Mouse (Mus musculus): ENCODE results near the gene Abhd17c.
"Not testable (repeated sequence)": the region's sequence is repeated elsewhere in the genome, so short reads cannot be mapped to it uniquely, and the experiment has no call there.

Gene Abhd17c

DNA sequence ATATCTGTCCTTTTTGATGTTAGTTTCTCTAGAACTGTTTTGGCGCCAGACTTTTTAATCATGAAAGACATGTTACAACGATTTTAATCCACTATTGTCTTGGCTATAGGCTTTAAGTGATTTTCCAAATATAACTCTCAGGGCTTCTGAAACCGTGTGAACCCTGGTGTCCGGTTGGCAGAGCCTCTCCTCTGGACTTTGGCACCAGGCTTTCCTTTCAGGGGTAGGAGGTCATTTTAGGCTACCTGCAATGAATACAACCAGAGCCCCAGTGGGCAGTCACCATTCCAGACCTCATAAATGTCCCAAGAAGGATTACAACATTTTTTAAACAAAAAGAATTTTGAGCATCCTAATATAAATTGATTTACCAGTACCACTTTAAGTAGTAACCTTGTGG is 1.1 kb upstream of the Abhd17c start:
- DNase-seq (ENCODE audit: low spot score), result no peak

DNA sequence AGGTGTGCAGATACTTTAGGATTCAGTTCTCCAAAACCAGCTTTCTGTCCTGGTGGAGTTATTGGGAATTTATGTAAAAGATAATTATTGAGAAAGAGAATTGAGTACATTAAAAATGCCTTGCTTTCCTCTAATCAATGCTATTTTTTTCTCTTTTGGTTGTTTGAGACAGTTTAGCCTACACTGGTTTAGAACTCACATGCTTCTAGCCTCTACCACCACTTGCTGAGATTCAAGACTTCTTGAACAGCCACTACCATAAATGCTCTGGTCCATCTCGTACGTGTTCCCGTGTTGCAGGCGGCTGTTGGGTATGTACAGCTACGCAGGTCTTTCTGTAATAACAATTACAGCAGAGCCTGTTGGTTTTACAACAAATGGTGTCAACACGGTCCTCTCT is 681 bp upstream of the Abhd17c start:
- DNase-seq (ENCODE audit: low spot score), result no peak

DNA sequence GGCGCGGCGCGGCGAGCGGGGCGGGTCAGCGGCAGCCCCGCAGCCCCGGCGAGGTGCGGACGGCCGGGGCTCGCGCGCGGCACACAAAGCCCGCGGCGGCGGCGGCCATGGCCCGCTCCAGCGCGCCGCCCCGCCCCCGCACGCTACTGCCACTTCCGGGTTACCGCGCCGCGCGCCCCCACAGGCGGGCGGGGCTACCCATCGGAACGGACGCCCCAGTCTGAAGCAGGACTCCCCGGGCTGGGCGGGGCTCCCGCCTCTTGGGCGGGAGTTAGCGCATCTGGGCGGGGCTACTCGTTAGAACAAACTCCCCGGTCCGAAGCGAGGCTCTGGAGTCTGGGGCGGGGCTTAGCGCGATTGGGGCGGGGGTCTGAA is 254 bp upstream of the Abhd17c start:
- peak; percentile 64 for DNase-seq (ENCODE audit: low spot score)

DNA sequence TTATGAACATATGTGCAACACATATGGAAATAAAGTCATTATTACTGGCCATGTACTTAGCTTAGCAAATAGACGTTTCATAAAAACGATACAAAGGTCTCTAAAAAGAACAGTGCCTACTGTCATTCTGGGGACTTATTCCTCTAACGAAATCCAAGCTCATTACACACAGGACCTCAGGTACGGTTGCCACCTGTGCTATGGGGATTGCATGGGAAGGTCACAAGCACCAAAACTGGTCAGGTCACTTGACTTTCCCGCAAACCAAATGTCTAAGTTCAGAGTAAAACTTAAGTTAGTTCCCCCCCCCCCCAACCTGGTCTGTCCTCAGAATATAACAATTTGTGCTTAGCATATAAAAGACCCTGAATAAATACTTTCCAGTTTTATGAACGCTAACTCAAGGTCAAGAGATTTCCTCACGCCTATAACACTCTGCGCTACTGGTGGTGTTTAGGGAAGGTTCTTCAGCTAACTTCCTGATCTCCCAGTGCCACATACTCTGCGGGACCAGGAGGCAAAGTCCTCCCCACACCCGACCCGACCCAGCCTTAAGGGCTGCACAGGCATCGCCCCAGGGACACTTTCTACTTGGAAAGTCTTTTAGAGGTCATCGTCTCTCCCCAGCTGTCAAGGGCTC is 1.2 kb downstream of the Abhd17c start:
- DNase-seq (ENCODE audit: low spot score), result no peak

DNA sequence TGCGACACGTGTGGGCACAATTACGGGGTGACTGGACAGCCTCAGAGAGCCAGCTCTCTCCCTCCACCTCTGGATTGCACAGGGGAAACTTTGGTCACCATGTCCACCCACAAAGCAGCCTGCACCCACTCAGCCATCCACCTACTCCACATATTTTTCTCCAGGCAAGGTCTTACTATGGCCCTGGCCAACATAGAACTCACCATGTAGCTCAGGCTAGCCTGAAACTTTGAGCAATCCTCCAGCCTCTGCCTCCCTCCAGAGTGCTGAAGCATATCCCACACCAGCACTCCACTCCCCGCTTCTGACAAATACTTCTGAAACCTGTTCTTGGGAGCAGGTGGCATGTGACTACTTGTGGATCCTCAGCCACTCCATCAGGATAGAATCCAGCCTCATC is 1.9 kb downstream of the Abhd17c start:
- no peak for DNase-seq (ENCODE audit: low spot score)

DNA sequence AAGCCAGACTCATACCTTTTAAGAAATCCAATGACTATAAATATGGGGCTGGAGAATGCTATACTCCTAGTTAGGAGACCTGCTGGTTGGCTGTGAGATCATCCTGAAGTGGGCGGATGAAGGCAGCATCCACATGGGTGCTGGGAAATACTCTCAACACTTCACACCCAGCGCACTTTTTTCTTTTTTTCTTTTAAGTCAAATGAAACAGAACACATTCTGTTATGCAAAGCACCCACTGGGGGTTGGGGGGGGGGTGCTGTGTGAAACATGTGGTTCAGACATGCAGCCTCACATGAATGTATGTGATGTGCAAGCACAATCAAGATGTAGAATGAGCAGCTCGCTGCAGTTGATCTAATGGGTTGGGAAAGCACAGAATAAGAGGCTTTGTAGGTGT is 2.8 kb downstream of the Abhd17c start:
- no peak for DNase-seq (ENCODE audit: low spot score)

DNA sequence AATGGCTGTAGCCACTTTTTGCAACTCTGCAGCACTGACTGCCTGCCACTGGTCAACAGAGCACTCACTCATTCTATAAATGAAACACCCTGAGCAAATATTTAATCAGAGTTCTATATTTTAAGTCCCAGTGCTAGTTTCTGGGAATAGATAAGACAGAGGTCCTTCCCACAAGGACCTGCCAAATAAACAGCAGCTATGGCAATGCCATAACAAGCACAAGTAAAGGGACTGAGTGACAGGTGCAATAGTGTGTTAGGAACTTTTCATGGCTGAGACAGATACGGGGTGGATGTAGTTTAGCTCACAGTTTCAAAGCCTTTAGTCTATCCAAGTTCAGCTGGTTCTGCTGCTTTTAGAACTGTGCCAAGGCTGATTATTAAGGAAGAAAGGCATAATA is 3.9 kb downstream of the Abhd17c start:
- DNase-seq (ENCODE audit: low spot score), result no peak

DNA sequence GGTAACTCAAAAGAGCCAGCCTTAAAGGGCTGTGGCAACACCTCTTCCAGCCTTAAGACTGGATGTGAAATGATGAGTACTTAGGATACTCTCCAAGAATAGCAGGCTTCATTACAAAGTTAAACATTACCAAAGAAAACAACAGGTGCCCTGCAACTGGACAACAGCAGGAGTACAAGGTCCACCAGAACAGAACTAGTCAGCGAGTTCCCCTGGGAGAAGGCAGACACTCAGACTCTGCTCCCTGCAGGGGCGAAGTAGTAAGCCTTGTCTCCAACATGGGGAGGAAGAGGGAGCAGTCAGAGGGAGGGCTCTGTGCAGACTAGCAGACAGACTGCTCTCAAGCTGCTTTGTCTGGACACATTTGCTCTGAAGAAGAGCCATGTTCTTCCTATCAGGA is 6.1 kb downstream of the Abhd17c start:
- DNase-seq (ENCODE audit: low spot score), result no peak

DNA sequence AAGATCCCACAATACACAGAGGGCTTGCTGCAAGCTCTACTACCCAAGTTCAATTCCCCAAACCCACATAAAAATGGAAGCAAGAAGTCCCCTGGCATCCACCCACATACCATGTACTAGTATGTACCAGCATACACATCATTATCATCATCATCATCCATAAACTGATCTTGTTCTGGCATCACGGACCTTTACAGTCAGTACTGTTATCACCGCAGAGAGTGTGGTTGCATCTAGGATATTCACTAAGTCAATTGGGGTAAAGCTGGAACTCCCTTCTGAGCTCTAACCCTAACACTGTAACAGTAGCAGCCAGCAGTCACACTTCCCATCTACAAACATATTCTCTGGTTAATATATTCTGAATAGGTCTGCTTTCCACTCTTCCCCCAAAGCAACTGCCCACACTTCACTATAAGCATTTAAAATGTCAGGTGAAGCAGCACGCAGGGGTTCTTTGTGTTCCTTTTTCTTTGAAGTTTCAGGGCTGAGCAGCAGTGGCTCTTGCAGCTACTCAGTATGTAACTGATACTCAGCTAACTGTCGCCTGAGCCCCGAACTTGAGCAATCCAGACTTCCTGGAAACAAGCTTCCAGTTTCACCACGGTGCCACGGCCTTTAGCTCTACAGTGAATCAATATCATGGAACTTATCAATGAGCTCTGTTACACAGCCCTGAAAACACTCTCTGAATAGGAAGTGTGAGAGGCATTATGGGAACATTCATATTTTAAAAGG is 8.8 kb downstream of the Abhd17c start:
- DNase-seq (ENCODE audit: low spot score), result no peak

DNA sequence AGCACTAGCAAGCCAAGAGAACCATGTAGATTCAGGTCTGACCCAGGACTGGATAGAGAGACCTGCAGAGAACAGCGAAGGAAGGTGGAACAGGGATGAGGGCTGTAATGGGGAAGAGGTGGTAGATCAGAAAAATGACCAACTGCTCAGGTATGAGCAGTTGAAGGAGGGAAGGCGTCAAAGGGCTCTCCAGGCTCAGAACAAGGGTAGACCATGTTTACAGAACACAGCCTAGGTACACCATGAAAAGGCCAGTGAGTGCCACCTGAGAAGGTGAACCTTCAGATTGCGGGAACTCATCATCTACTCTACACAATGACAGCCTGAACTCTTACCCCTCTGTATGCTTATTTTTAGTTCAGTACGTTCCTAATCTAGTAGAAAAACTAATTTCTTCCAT is 9.5 kb downstream of the Abhd17c start:
- no peak for DNase-seq (ENCODE audit: low spot score)

DNA sequence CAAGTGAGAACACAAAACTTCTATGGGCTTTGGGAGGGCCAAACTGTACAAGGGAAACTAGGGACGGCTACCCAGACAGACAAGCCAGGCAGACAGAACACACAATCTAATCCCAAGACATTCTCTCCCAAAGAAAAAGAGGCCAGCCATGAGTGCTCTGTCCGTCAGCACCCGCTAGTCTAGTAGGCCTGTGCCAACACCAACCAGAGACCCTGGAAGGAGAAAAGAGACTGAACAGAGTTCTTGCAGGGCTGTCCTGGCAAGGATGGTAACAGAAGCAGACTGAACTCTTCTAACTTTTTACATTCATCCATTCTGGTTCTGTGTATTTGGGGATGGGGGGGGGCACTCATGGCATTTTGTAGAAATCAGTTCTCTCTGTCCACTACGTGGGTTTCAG is 12.1 kb downstream of the Abhd17c start:
- no peak for DNase-seq (ENCODE audit: low spot score)

DNA sequence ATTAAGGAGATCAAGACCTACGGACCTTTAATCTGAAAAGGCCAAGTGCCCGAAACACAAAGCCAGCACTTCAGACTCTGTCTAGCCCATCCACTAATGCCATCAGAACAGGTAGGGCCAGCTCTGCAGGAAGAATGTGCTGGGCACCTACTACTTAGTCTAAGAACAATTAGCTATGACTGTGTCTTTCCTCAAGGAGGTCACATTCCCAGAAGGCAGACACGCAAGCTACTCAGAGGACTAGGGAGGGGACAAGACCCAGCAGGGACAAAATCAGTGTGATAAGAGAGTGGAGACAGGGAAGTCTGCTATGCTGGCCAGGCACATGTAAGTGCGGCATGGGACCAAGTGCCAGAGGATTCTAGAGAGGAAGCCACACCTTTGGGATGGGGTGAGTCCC is 13.0 kb downstream of the Abhd17c start:
- DNase-seq (ENCODE audit: low spot score), result no peak

DNA sequence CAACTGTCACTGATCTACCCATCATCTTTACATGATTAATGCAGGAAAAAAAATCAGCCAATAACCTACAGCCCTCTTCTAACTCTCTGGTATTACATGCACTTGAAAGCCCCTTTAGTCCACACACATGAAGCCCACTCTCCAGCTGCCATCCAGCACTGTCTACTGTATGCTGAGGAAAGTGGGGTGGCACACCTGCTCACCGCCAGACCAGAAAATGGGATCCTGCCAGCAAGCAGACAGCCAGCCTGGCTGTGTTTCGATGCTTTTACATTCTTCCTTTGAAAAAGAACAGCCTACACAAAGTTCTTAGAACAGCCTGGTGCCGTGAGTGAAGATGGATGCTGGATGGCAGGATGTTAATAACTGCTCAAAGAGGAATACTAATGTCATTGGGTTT is 13.9 kb downstream of the Abhd17c start:
- no peak for DNase-seq (ENCODE audit: low spot score)

DNA sequence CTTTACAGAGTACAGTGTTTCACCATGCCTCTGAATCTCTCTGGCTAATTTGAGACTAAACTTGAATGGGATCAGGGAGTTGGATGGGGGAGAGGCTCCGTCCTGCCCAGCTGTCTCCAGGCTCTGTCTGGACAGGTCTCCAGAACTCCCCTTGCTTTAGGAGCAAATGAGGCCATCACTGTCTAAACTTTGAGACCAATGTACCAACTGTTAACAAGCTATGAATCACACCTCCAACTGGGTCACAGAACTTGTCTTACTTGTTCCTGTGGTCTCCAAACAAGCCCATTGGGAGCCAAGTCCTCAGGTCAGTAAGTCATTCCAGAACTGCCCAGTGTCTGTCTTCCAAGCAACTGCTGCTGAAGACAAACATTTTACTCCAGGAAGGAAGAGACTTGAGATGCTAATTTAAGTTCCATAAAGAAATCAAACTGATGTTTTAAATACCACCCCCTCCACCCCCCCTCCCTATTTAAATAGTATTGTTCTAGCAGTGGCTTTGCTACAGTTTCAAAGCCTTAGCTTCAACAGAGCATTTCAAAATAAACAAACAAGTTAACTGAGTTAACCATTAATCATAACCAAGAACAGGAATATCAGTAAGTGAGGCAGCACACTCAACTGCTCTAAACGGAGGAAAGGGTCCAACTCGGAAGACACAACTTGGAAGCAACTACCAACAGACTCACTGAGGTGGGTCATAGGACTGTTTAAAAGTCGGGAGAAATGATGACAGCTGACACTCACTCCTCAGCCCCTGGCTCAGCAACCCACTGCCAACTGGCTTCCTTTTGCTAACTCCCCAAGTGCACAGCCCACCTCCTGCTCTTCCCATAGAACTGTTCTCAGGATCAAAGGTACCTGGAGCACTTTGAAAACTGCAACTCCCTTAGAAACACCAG is 15.6 kb downstream of the Abhd17c start:
- no peak for DNase-seq (ENCODE audit: low spot score)

DNA sequence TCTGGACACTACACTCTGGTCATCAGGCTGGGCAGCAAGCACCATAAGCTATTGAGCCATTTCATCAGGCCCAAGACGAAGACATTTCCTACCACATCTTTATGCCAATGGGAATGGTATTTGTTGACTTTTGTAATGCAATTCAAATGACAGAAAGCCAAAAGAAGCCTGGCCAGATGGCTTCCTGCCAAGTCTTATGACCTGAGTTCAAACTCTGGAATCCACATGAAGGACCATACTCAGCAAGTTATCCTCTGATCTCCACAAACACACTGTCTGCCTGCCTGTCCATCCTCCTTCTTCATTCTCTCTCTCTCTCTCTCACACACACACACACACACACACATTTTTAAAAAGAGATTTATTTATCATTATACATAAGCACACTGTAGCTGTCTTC is 19.0 kb downstream of the Abhd17c start:
- no peak for DNase-seq (ENCODE audit: low spot score)

DNA sequence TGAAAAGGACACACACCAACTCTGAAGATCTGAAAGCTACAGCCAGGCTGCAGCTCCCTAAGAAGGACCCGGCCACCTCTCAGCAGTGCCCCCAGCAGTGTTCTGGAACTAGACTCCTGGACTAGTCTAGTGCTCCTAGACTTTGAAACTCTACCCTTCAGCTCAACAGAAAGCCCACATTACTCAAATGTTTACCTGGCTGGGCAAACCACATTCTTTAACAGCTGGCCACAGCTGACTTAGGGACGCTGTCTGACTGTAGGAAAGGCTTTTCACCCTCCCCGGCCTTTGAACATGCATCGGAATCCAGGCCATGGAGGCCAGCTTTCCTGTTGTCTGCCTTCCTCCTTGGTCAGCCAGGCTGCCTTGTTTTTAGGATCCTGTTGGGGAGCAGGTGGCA is 20.0 kb downstream of the Abhd17c start:
- DNase-seq (ENCODE audit: low spot score), result no peak

DNA sequence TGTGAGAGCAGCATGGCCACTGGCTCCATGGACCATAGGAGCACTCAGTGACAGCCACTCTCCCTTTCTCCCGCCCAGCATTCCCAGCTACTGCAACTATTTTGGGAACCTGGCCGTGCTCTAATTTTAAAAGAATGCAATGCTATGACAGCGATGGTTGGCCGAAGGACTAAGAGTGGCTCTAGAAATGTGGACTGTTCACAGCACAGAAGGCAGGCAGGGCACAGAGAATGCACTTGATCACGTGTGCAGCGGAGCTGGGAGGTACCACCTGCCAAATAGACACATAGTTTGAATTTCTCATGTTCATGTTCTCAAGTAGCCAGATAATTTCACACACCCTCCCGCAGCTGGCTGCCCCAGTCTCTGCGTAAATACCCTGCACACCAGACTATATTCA is 23.0 kb downstream of the Abhd17c start:
- DNase-seq (ENCODE audit: low spot score), result no peak

DNA sequence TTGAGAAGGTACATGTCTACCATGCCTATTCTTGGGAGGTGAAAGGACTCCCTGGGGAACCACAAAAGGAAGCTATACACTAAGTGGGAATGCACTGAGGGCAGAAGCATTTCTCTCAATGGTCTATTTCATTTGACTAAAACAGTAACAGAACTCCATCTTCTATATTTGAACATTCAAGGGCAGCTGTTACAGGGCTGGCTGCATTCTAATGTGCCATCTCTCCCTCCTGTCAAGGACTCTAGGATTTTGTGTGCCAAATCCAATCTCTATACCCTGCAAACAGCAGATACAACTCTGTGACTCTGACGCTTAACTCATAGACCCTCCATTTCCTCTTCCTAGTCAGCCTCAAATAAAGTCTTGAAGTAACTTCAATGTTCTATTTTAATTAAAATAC is 26.0 kb downstream of the Abhd17c start:
- DNase-seq (ENCODE audit: low spot score), result no peak

DNA sequence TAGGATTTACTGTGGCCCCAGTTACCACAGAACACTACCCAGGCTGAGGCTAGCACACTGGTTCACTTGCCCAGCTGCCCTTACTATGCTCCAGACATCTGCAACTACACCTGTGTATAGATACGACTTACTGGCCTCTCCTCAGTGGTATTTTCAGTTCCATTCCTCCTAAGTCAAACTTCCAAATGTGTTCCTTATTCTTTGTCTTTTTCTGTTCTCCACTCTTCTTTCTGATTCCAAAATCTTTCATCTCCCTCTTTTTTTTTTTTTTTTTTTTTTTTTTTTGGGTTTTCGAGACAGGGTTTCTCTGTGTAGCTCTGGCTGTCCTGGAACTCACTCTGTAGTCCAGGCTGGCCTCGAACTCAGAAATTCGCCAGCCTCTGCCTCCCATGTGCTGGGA is 28.0 kb downstream of the Abhd17c start:
- not testable (repeated sequence) for DNase-seq (ENCODE audit: low spot score)

DNA sequence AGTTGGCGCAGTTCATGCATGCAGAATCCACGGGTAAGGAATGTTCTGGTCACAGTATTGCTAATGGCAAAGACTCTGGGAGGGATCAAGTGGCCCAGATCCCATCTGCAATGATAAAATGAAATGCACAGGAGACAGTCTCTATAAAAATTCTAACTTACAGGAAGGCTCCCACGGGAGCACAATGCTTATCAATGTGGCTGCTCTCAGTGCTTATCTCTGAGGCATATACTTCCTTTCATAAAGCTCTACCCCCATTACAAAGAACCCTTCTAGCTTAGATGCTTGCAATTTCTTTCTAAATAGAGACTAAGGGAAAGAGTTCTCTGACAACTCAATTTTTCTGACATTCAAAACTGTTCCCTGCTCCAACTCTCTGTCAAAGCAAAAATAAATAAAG is 29.9 kb downstream of the Abhd17c start:
- no peak for DNase-seq (ENCODE audit: low spot score)

DNA sequence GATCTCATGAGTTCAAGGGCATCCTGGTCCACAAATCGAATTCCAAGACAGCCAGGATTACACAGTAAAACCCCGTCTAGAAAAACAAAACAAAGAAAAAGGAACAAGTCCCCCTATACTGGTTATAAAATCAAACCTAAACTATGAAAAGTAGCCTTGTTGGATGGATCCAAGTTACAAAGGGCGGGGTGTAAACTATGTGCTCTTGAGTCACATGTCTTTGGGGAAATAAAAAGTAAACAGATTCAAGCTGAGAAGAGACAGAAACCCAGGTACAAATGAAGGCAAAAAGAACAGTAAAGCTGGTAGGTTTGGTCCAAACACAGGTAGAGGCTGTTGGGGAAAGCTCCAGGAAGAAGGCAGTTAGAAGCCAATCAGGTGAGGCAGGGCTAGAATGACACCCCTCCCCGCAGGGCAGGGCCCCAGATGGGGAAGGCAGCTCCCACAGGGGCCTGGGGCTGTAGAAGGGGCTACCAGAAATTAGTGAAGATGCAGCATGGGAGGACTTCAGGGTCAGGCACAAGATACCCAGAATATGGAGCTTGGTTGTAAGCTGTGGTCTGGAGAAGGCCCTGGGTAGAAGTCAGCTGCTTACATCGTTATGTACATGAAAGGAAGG is 31.4 kb downstream of the Abhd17c start:
- no peak for DNase-seq (ENCODE audit: low spot score)

DNA sequence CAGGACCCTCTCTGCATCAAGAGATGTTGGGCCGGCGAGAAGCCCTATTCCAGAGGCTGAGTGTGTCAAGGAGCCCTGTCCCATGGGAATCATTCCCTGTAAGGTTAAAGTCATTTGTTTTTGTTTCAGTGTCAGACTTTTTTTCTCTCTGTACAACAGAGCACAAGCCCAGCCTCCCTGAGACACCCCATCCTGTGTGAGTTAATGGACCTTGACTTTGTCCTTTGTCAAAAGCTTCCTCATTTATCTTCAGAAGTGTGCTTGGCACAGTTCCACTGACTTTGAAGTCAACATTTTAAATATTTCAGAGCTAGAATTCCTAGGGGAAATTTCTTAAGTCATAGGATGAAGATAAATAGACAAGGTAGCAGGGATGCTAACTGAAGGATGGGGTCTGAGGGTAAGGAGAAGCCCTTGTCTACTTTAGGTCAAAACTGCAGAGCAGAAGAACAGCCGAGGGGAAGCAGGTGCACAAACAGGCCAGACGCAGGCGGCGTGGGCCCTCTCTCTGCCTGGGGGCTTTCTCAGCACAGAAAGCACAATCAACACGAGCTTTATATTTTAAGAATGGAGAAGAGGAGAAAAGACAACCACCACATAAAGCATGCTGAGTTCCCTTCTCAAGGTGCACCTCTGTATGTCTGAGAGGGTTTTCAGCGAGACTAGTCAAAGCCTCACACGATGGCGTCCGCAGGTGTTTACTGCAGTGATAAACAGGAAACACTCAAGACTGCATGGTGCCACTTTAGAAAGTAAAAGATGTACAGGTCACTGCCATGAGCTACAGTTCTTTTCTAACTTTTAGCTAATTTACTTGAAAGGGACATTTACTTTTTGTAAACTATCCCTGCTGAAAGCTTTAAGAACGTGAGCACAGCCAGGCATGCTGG is 32.2 kb downstream of the Abhd17c start:
- DNase-seq (ENCODE audit: low spot score), result no peak
